ENCODE assay signal across 24 mouse cellular contexts in genomic region chr17:78797222-78797621, GRCm38 (mm10). TPM values are rescaled to one million over a fixed set of nuclear protein-coding genes. Genes with fewer than 3 reads are reported as not detected.
DNase-seq lines count a peak whose midpoint lies in the region; ATAC-seq and TF ChIP-seq lines count a peak whose summit lies in the region.
"Had no signal": no experiment of that assay in that cellular context is flagged by ENCODE, and none has a peak within 500 bp of the region (broad histone marks: within the 10 kb centered on the region; RNA-seq: fewer than 3 reads in every experiment).

No protein-coding gene starts in this region.

- H3K79me3 ChIP-seq in C2C12 (ENCODE audit: low read depth) = no peaks in the 10 kb centered on the region

- H3K4me3 ChIP-seq in C2C12 (ENCODE audit: insufficient read depth, poor library complexity, severe bottlenecking) = no peak overlapping the region
- H3K4me3 ChIP-seq in bone marrow macrophage, adult 2 months (ENCODE audit: insufficient read depth, low read length) = no peak overlapping the region
- H3K4me3 ChIP-seq in hindbrain, embryonic 12.5 days = no peak overlapping the region
- H3K4me3 ChIP-seq: embryonic facial prominence, embryonic 12.5 days; embryonic facial prominence, embryonic 15.5 days; forebrain, embryonic 15.5 days; heart, embryonic 12.5 days; heart, embryonic 15.5 days; hindbrain, embryonic 10.5 days; hindbrain, embryonic 15.5 days had no signal

- no peak overlapping the region for H3ac ChIP-seq in C2C12 (ENCODE audit: control insufficient read depth, insufficient read length, low read depth)

- H3K27me3 ChIP-seq in C2C12 (ENCODE audit: control insufficient read depth, insufficient read depth, insufficient read length) = no peaks in the 10 kb centered on the region
- no peaks in the 10 kb centered on the region for H3K27me3 ChIP-seq in hindbrain, embryonic 12.5 days
- H3K27me3 ChIP-seq: embryonic facial prominence, embryonic 12.5 days; embryonic facial prominence, embryonic 15.5 days; forebrain, embryonic 15.5 days; heart, embryonic 12.5 days; heart, embryonic 15.5 days; hindbrain, embryonic 15.5 days; Patski had no signal

- no peak for TF ChIP-seq POLR2A in bone marrow macrophage, adult 2 months (IDR thresholded peaks at IDR 0.05; ENCODE audit: borderline replicate concordance, low read depth, low read length)

- peaks cover 18% of the 10 kb centered on the region for H3K4me1 ChIP-seq in bone marrow macrophage, adult 2 months (ENCODE audit: control insufficient read depth, insufficient read depth, low read length)
- H3K4me1 ChIP-seq in hindbrain, embryonic 12.5 days = no peaks in the 10 kb centered on the region
- H3K4me1 ChIP-seq: embryonic facial prominence, embryonic 12.5 days; embryonic facial prominence, embryonic 15.5 days; forebrain, embryonic 15.5 days; hindbrain, embryonic 10.5 days; hindbrain, embryonic 15.5 days had no signal

- H3K9ac ChIP-seq in hindbrain, embryonic 12.5 days = no peak overlapping the region
- H3K9ac ChIP-seq: embryonic facial prominence, embryonic 12.5 days; embryonic facial prominence, embryonic 15.5 days; forebrain, embryonic 15.5 days; heart, embryonic 12.5 days; heart, embryonic 15.5 days; hindbrain, embryonic 15.5 days had no signal

- peaks cover 34% of the 10 kb centered on the region for H3K36me3 ChIP-seq in C2C12 (ENCODE audit: control insufficient read depth, insufficient read depth)
- peaks cover 70% of the 10 kb centered on the region for H3K36me3 ChIP-seq in hindbrain, embryonic 12.5 days

- H3K79me2 ChIP-seq in C2C12 (ENCODE audit: control insufficient read depth, insufficient read depth) = no peaks in the 10 kb centered on the region

- H3K9me3 ChIP-seq in hindbrain, embryonic 12.5 days (replicated peaks) = no peaks in the 10 kb centered on the region
- H3K9me3 ChIP-seq: embryonic facial prominence, embryonic 12.5 days; embryonic facial prominence, embryonic 15.5 days; forebrain, embryonic 15.5 days; heart, embryonic 12.5 days; heart, embryonic 15.5 days; hindbrain, embryonic 10.5 days; hindbrain, embryonic 15.5 days had no signal

- 97% methylated on average over 1 of the region's 1 CpGs for WGBS in hindbrain, embryonic 12.5 days

- no peak for ATAC-seq in hindbrain, embryonic 12.5 days (ENCODE audit: low FRiP score)
- ATAC-seq: forebrain, embryonic 15.5 days; intestine, postnatal 0 days; Patski had no signal

- TF ChIP-seq CTCF in C2C12 (IDR thresholded peaks at IDR 0.05; ENCODE audit: control insufficient read depth, insufficient read depth, insufficient read length) = no peak
- TF ChIP-seq CTCF in bone marrow macrophage, adult 2 months (IDR thresholded peaks at IDR 0.05; ENCODE audit: low read depth, low read length) = no peak

- DNase-seq in ES-CJ7 (ENCODE audit: low read depth, low spot score) = peak; percentile 12
- no peak for DNase-seq in urinary bladder, adult 2 months (ENCODE audit: low spot score)
- no peak for DNase-seq in thymus, postnatal 14 days
- DNase-seq: adrenal gland, adult 2 months; adrenal gland, postnatal 14 days; cerebellum, adult 18-20 months; cerebellum, adult 9-10 months; cerebellum, postnatal 14 days; gastrocnemius, postnatal 25 days; heart, adult 18-20 months; heart, postnatal 10 days; heart, postnatal 36 days had no signal

- H3K4me2 ChIP-seq in hindbrain, embryonic 12.5 days (replicated peaks) = no peak overlapping the region
- H3K4me2 ChIP-seq: embryonic facial prominence, embryonic 12.5 days; embryonic facial prominence, embryonic 15.5 days; forebrain, embryonic 15.5 days; heart, embryonic 12.5 days; heart, embryonic 15.5 days; hindbrain, embryonic 15.5 days had no signal

- H3K27ac ChIP-seq in bone marrow macrophage, adult 2 months (ENCODE audit: insufficient read depth, low read depth, low read length) = peak overlapping the region; percentile 53
- H3K27ac ChIP-seq in hindbrain, embryonic 12.5 days = no peak overlapping the region
- H3K27ac ChIP-seq: embryonic facial prominence, embryonic 12.5 days; embryonic facial prominence, embryonic 15.5 days; forebrain, embryonic 15.5 days; heart, embryonic 15.5 days; hindbrain, embryonic 10.5 days; hindbrain, embryonic 15.5 days had no signal

TF ChIP-seq in C2C12, 6 proteins besides CTCF, POLR2A, EP300 and RAD21:
- TF ChIP-seq MAX (IDR thresholded peaks at IDR 0.05) = no peak
- TF ChIP-seq USF1 (IDR thresholded peaks at IDR 0.05; ENCODE audit: low read depth) = peak; percentile 53
- TF ChIP-seq CEBPB (IDR thresholded peaks at IDR 0.05; ENCODE audit: low read depth) = no peak

RNA-seq across cellular contexts. Expression of gene Heatr5b, which starts 37.9 kb away (rescaled TPM):
- 11.7 TPM for polyA plus RNA-seq in C2C12 (2012; fragmentation: generic; extraction: Trizol)
- 16.3 and 19.6 TPM in 2 replicates for polyA plus RNA-seq in bone marrow macrophage, adult 2 months (2012; ENCODE audit: insufficient read depth, insufficient read length, missing spikeins)
- polyA plus RNA-seq in urinary bladder, adult 2 months (2012; rRNA removed) = 17.5 and 19.9 TPM in 2 replicates
- polyA plus RNA-seq in hindbrain, embryonic 12.5 days (2016; fragmentation: Nextera tagmentation; extraction: Ambion mirVana) = 24.8 and 25.5 TPM in 2 replicates

RNA-seq across cellular contexts. Expression of gene Gpatch11, which starts 38.1 kb away (rescaled TPM):
- 14.5 TPM for polyA plus RNA-seq in C2C12 (2012; fragmentation: generic; extraction: Trizol)
- polyA plus RNA-seq in bone marrow macrophage, adult 2 months (2012; ENCODE audit: insufficient read depth, insufficient read length, missing spikeins) = 36.4 and 38.3 TPM in 2 replicates
- 25.2 and 27.0 TPM in 2 replicates for polyA plus RNA-seq in urinary bladder, adult 2 months (2012; rRNA removed)
- 45.1 and 54.9 TPM in 2 replicates for polyA plus RNA-seq in hindbrain, embryonic 12.5 days (2016; fragmentation: Nextera tagmentation; extraction: Ambion mirVana)
